Mouse (Mus musculus) gastrocnemius, postnatal 4 days (tissue): ENCODE measurements at regions not wholly inside any gene's neighbourhood (a gene's known extent, or its start where the extent isn't known, plus 50 kb on each side); places are given as distances from the start of the nearest gene placed in this dataset.
A peak's percentile ranks its signal among the peaks of the same experiment; 100 is the strongest.

Experiments
- DNase-seq, 2 experiments: peaks; one replicate each; pipeline ENCODE4 v3.0.0; 2021 to 2022; ENCODE audit warnings: low spot score in 2 of 2, mixed read lengths in 2 of 2

- no peak for DNase-seq
Measured at GRCm38 (mm10) chr16:95194151-95194550, 63.2 kb upstream of the Kcnj15 start.

- no peak for DNase-seq
Measured at GRCm38 (mm10) chr16:95196141-95196540, 61.2 kb upstream of the Kcnj15 start.

- DNase-seq, result peak; percentile 77
Measured at GRCm38 (mm10) chr16:95196622-95197021, 60.7 kb upstream of the Kcnj15 start.

- no peak for DNase-seq
Measured at GRCm38 (mm10) chr16:95198795-95199563, 58.4 kb upstream of the Kcnj15 start.

- DNase-seq, result no peak
Measured at GRCm38 (mm10) chr16:95202126-95202883, 55.1 kb upstream of the Kcnj15 start.

- no peak for DNase-seq
Measured at GRCm38 (mm10) chr16:95203026-95203425, 54.3 kb upstream of the Kcnj15 start.

- no peak for DNase-seq
Measured at GRCm38 (mm10) chr16:95203790-95204189, 53.6 kb upstream of the Kcnj15 start.

- DNase-seq, result no peak
Measured at GRCm38 (mm10) chr16:95204507-95204906, 52.9 kb upstream of the Kcnj15 start.

GRCm38 (mm10) chr16:95206445-95206844 lies 50.9 kb upstream of the Kcnj15 start:
- DNase-seq, result no peak

- no peak for DNase-seq
Measured at GRCm38 (mm10) chr16:95207547-95207946, 49.8 kb upstream of the Kcnj15 start.
